In the genomic region with DNA sequence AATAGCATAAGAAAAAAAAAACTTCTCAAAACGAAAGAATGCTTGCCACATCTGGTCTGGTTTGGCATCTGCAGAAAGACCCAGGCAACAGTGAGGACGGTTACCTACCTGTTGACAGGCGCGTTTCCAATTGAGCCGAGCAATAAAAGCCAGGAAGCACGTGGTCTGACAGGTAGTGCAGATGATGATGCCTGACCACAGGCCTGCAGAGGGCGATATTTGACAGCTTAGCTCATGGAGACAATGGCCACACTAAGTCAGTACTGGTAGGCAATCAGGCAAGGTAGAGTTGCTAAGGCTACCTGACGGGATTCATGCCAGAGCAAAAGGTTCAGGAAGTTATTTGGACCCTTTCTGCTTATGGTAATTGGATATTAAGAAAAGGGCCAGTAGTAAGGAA, we compare ENCODE assay signal across 8 mouse cellular contexts. TPM values are rescaled to one million over a fixed set of nuclear protein-coding genes. Genes with fewer than 3 reads are reported as not detected.
A peak's percentile ranks its signal among the peaks of the same experiment; 100 is the strongest.
DNase-seq lines count a peak whose midpoint lies in the region; ATAC-seq and TF ChIP-seq lines count a peak whose summit lies in the region.

No protein-coding gene starts in this region.

- H3ac ChIP-seq in myocyte (ENCODE audit: control insufficient read depth, insufficient read length): no peak overlapping the region

- intact Hi-C loops in left cerebral cortex, adult 2 months (cut with DNase I): loop anchor here (5.0 kb wide), 3 partner anchors 58 to 158 kb away; a partner anchor contains a TSS

- peak; percentile 67 for DNase-seq in forebrain, embryonic 11.5 days (ENCODE audit: low spot score)
- DNase-seq in adrenal gland, adult 18-20 months (ENCODE audit: low spot score in 2 of 2): peak; percentile 61 to 62
- peak; percentile 40 for DNase-seq in embryo, embryonic 9.5 days (ENCODE audit: extremely low spot score)
- DNase-seq in left cerebral cortex, adult 2 months (ENCODE audit: extremely low spot score in 1 of 2, low spot score in 2 of 2): peak; percentile 47 to 54

- H3K27ac ChIP-seq in forebrain, embryonic 11.5 days (ENCODE audit: low read depth, low read length): no peak overlapping the region
- H3K27ac ChIP-seq in forebrain, embryonic 16.5 days (ENCODE audit: low read length): no peak overlapping the region
- no peak overlapping the region for H3K27ac ChIP-seq in left cerebral cortex, adult 2 months
- H3K27ac ChIP-seq in stomach, embryonic 15.5 days: no peak overlapping the region

- H3K9ac ChIP-seq in forebrain, embryonic 11.5 days (ENCODE audit: low read length): no peak overlapping the region
- H3K9ac ChIP-seq in forebrain, embryonic 16.5 days (replicated peaks; ENCODE audit: low read depth, low read length): no peak overlapping the region
- H3K9ac ChIP-seq in stomach, embryonic 15.5 days: no peak overlapping the region

- H3K4me2 ChIP-seq in forebrain, embryonic 11.5 days (ENCODE audit: low read depth, low read length, severe bottlenecking): no peak overlapping the region
- H3K4me2 ChIP-seq in forebrain, embryonic 16.5 days (ENCODE audit: low read length): no peak overlapping the region
- H3K4me2 ChIP-seq in myocyte (ENCODE audit: low read depth): no peak overlapping the region
- no peak overlapping the region for H3K4me2 ChIP-seq in stomach, embryonic 15.5 days

- no peaks in the 10 kb centered on the region for H3K79me2 ChIP-seq in myocyte (ENCODE audit: control insufficient read depth, insufficient read depth)

- H3K4me1 ChIP-seq in forebrain, embryonic 11.5 days (replicated peaks; ENCODE audit: control insufficient read depth, insufficient read depth, low read length): no peaks in the 10 kb centered on the region
- H3K4me1 ChIP-seq in forebrain, embryonic 16.5 days (replicated peaks; ENCODE audit: control insufficient read depth, insufficient read depth, low read length): no peaks in the 10 kb centered on the region
- no peaks in the 10 kb centered on the region for H3K4me1 ChIP-seq in stomach, embryonic 15.5 days

- no peak for TF ChIP-seq POLR2A in myocyte (IDR thresholded peaks at IDR 0.05; ENCODE audit: insufficient read length, low read depth)

- H3K36me3 ChIP-seq in forebrain, embryonic 11.5 days (ENCODE audit: control insufficient read depth, insufficient read depth, low read length): no peaks in the 10 kb centered on the region
- H3K36me3 ChIP-seq in forebrain, embryonic 16.5 days (ENCODE audit: control insufficient read depth, insufficient read depth): no peaks in the 10 kb centered on the region
- H3K36me3 ChIP-seq in myocyte (ENCODE audit: control insufficient read depth, insufficient read depth): no peaks in the 10 kb centered on the region
- H3K36me3 ChIP-seq in stomach, embryonic 15.5 days: no peaks in the 10 kb centered on the region

- TF ChIP-seq CTCF in left cerebral cortex, adult 2 months (IDR thresholded peaks at IDR 0.05): peak; percentile 65

- no peak for ATAC-seq in forebrain, embryonic 11.5 days (replicated peaks; ENCODE audit: low FRiP score)
- no peak for ATAC-seq in forebrain, embryonic 16.5 days
- peak; percentile 63 for ATAC-seq in inflammation-experienced regulatory T-cells, adult 6 months
- 0 out of 2 replicates have a peak, but pooled peaks have one; percentile 43 for ATAC-seq in stomach, embryonic 15.5 days (ENCODE audit: insufficient read depth, low FRiP score, low read depth)

- no peaks in the 10 kb centered on the region for H3K27me3 ChIP-seq in forebrain, embryonic 11.5 days (ENCODE audit: control insufficient read depth, insufficient read depth, low read length)
- H3K27me3 ChIP-seq in forebrain, embryonic 16.5 days (replicated peaks; ENCODE audit: control insufficient read depth, insufficient read depth, low read length): peaks cover 3% of the 10 kb centered on the region; the same call in 1 of the 2 replicates
- H3K27me3 ChIP-seq in myocyte (ENCODE audit: control insufficient read depth, insufficient read depth, insufficient read length): peaks cover 25% of the 10 kb centered on the region
- H3K27me3 ChIP-seq in stomach, embryonic 15.5 days (replicated peaks): peaks cover 3% of the 10 kb centered on the region; the same call in 1 of the 2 replicates

- WGBS in forebrain, embryonic 11.5 days: 12% methylated on average over 8 of the region's 8 CpGs
- 9% methylated on average over 8 of the region's 8 CpGs for WGBS in forebrain, embryonic 16.5 days
- 11% methylated on average over 8 of the region's 8 CpGs for WGBS in stomach, embryonic 15.5 days

- no peaks in the 10 kb centered on the region for H3K9me3 ChIP-seq in forebrain, embryonic 11.5 days (ENCODE audit: control insufficient read depth, low read length)
- no peaks in the 10 kb centered on the region for H3K9me3 ChIP-seq in forebrain, embryonic 16.5 days (ENCODE audit: control insufficient read depth, low read length)
- H3K9me3 ChIP-seq in stomach, embryonic 15.5 days: no peaks in the 10 kb centered on the region

- H3K4me3 ChIP-seq in forebrain, embryonic 11.5 days (ENCODE audit: low read depth, low read length): no peak overlapping the region
- no peak overlapping the region for H3K4me3 ChIP-seq in forebrain, embryonic 16.5 days (replicated peaks; ENCODE audit: low read length)
- no peak overlapping the region for H3K4me3 ChIP-seq in left cerebral cortex, adult 2 months
- no peak overlapping the region for H3K4me3 ChIP-seq in myocyte
- no peak overlapping the region for H3K4me3 ChIP-seq in stomach, embryonic 15.5 days (replicated peaks)

TF ChIP-seq in myocyte, 11 proteins besides CTCF, POLR2A, EP300 and RAD21:
- TF ChIP-seq USF1 (IDR thresholded peaks at IDR 0.05; ENCODE audit: low read depth): peak; percentile 59
- TF ChIP-seq POLR2AphosphoS2 (IDR thresholded peaks at IDR 0.05; ENCODE audit: insufficient read length, low read depth): no peak

RNA-seq across cellular contexts. Expression of a gene that starts 6.7 kb away (rescaled TPM):
- polyA plus RNA-seq in forebrain, embryonic 11.5 days (2014; fragmentation: Nextera tagmentation; extraction: Ambion mirVana): not detected in 2 replicates
- not detected in 2 replicates for polyA plus RNA-seq in forebrain, embryonic 16.5 days (2015; fragmentation: Nextera tagmentation; extraction: Ambion mirVana)
- total RNA-seq in adrenal gland, adult 18-20 months (2021): not detected
- not detected for polyA plus RNA-seq in inflammation-experienced regulatory T-cells, adult 6 months (2017; shearing (Covaris generic))
- under 1 TPM in 1 of 2 experiments, not detected in 1; 0.14 TPM for total RNA-seq in left cerebral cortex, adult 2 months (2021)
- polyA plus RNA-seq in myocyte (2012; fragmentation: generic; extraction: Trizol): 0.01 TPM
- polyA plus RNA-seq in stomach, embryonic 15.5 days (2015; fragmentation: Nextera tagmentation; extraction: Ambion mirVana): not detected in 2 replicates

RNA-seq across cellular contexts. Expression of a gene that starts 28.8 kb away (rescaled TPM):
- polyA plus RNA-seq in forebrain, embryonic 11.5 days (2014; fragmentation: Nextera tagmentation; extraction: Ambion mirVana): 0.09 and 0.11 TPM in 2 replicates
- 0.09 and 0.10 TPM in 2 replicates for polyA plus RNA-seq in forebrain, embryonic 16.5 days (2015; fragmentation: Nextera tagmentation; extraction: Ambion mirVana)
- 1 to 10 TPM in 1 of 2 experiments, under 1 TPM in 1; 0.70 to 1.8 TPM for total RNA-seq in adrenal gland, adult 18-20 months (2021)
- not detected for polyA plus RNA-seq in inflammation-experienced regulatory T-cells, adult 6 months (2017; shearing (Covaris generic))
- total RNA-seq in left cerebral cortex, adult 2 months (2021): 1 to 10 TPM; 1.4 to 2.3 TPM
- polyA plus RNA-seq in myocyte (2012; fragmentation: generic; extraction: Trizol): 0.05 TPM
- 2.1 and 2.4 TPM in 2 replicates for polyA plus RNA-seq in stomach, embryonic 15.5 days (2015; fragmentation: Nextera tagmentation; extraction: Ambion mirVana)

Comparison
In these comparisons a context has a peak if more than half of its experiments do, and no peak if none do; other contexts are left out.
1. ATAC-seq: peak in inflammation-experienced regulatory T-cells, adult 6 months (single experiment) and stomach, embryonic 15.5 days (single experiment); none in forebrain, embryonic 11.5 days (single experiment) and forebrain, embryonic 16.5 days (single experiment).
2. Peak in every context shown above with its lines, with median percentiles within 50 percentile points of each other: DNase-seq.